Mouse (Mus musculus): ENCODE data around the gene Gm5741. TPM values are rescaled to one million over a fixed set of nuclear protein-coding genes. Genes with fewer than 3 reads are reported as not detected.

Gene Gm5741
- polyA plus RNA-seq, 1 experiment: not detected

DNA sequence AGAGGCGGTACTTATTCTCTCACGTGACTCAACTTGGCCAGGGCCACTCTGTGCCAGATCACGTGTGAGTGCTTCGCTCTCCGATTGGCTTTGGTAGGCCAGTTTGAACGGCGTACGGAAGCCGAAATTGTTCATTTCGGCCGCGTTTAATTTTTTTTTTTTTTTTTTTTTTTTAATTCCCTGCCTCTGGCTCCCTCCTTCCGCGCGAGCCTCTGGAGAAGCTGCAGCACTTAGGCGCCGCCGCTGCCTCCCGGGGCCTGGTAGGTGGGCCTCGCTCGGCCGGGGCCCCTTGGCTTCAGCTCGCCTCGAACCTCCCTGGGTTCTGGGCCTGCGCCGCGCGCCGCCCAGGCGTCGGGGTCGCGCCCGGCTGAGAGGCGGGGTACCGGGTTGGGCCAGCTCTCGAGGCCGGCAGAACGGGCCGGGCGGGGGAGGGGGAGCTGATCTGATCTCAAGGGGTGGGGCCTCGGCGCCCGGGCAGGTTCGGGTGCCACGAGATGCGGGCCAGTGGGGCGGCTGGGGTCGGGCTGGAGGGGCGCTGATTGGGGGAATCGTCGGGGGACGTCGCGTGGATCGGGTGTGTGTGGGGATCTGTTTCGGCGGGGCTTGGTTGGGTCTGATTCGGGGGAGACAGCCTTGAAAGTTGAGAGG lies 30.9 kb downstream of the Gm5741 start, which contains the start of gene Tnpo2:
Gene Tnpo2, plus strand, starts transcription at position 198 of the 648 bp plus-strand sequence.
- Histone ChIP-seq H3K27me3 (ENCODE audit: control insufficient read depth, insufficient read depth, low read length, poor library complexity, severe bottlenecking) (no peaks in the 10 kb centered on the region), H3K4me1 (ENCODE audit: control insufficient read depth, insufficient read depth, low read length) (no peaks in the 10 kb centered on the region), H3K36me3 (ENCODE audit: control insufficient read depth, insufficient read depth, low read length, poor library complexity, severe bottlenecking) (peaks cover 31% of the 10 kb centered on the region), H3K9me3 (replicated peaks; ENCODE audit: control insufficient read depth, insufficient read depth, low read length, poor library complexity, severe bottlenecking) (no peaks in the 10 kb centered on the region), H3K9ac (ENCODE audit: low read depth, poor library complexity, severe bottlenecking) (peak within 1 kb of the TSS; percentile 99), H3K4me3 (ENCODE audit: low read depth, low read length) (peak within 1 kb of the TSS; percentile 98), H3K27ac (ENCODE audit: insufficient read depth, low read length) (peak within 1 kb of the TSS; percentile 95)
- TF ChIP-seq EP300 (IDR thresholded peaks at IDR 0.05; ENCODE audit: insufficient read depth, low read depth, low read length) (0 out of 2 replicates have a peak, but pooled peaks have one; percentile 34), POLR2A (IDR thresholded peaks at IDR 0.05; ENCODE audit: insufficient read depth, low read length) (peak; percentile 41), CTCF (IDR thresholded peaks at IDR 0.05; ENCODE audit: low read depth, low read length) (no peak)

- Histone ChIP-seq H3K4me3 (ENCODE audit: low read depth, low read length) (peak overlapping the region; percentile 98), H3K9me3 (replicated peaks; ENCODE audit: control insufficient read depth, insufficient read depth, low read length, poor library complexity, severe bottlenecking) (no peaks in the 10 kb centered on the region), H3K4me1 (ENCODE audit: control insufficient read depth, insufficient read depth, low read length) (no peaks in the 10 kb centered on the region), H3K27me3 (ENCODE audit: control insufficient read depth, insufficient read depth, low read length, poor library complexity, severe bottlenecking) (no peaks in the 10 kb centered on the region), H3K27ac (ENCODE audit: insufficient read depth, low read length) (peak overlapping the region; percentile 78), H3K9ac (ENCODE audit: low read depth, poor library complexity, severe bottlenecking) (peak overlapping the region; percentile 99), H3K36me3 (ENCODE audit: control insufficient read depth, insufficient read depth, low read length, poor library complexity, severe bottlenecking) (peaks cover 31% of the 10 kb centered on the region)
- TF ChIP-seq POLR2A (IDR thresholded peaks at IDR 0.05; ENCODE audit: insufficient read depth, low read length) (no peak), EP300 (IDR thresholded peaks at IDR 0.05; ENCODE audit: insufficient read depth, low read depth, low read length) (no peak), CTCF (IDR thresholded peaks at IDR 0.05; ENCODE audit: low read depth, low read length) (no peak)
Measured at GRCm38 (mm10) chr8:85036381-85036717, 31.4 kb downstream of the Gm5741 start.

DNA sequence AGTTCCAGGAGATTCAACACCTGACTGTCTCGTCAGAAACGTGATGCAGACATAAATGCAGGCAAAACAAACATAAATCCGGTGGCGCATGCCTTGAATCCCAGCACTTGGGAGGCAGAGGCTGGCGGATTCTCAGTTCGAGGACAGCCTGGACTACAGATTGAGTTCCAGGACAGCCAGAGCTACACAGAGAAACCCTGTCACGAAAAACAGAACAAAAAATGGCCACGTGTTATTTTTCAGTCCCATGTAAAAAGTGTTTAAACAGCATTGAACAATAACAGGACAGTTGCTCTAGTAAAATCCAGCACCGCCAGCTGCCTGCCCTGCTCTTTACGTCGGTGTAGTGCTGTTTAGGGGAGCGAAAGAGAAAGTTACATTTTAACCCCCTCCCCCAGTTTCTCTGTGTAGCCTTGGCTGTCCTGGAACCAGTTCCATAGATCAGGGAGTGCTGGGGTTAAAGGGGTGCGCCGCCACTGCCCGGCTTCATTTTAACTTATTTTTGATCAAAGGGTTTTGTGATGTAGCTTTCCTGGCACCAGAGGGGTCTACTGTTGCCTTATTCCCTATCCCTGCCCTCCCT lies 32.0 kb downstream of the Gm5741 start:
- peaks cover 30% of the 10 kb centered on the region for H3K36me3 ChIP-seq (ENCODE audit: control insufficient read depth, insufficient read depth, low read length, poor library complexity, severe bottlenecking)
- peak overlapping the region; percentile 99 for H3K9ac ChIP-seq (ENCODE audit: low read depth, poor library complexity, severe bottlenecking)
- TF ChIP-seq POLR2A (IDR thresholded peaks at IDR 0.05; ENCODE audit: insufficient read depth, low read length) (no peak), CTCF (IDR thresholded peaks at IDR 0.05; ENCODE audit: low read depth, low read length) (no peak), EP300 (IDR thresholded peaks at IDR 0.05; ENCODE audit: insufficient read depth, low read depth, low read length) (no peak)
- peak overlapping the region; percentile 98 for H3K4me3 ChIP-seq (ENCODE audit: low read depth, low read length)
- H3K4me1 ChIP-seq (ENCODE audit: control insufficient read depth, insufficient read depth, low read length): no peaks in the 10 kb centered on the region
- peak overlapping the region; percentile 78 for H3K27ac ChIP-seq (ENCODE audit: insufficient read depth, low read length)
- H3K27me3 ChIP-seq (ENCODE audit: control insufficient read depth, insufficient read depth, low read length, poor library complexity, severe bottlenecking): no peaks in the 10 kb centered on the region
- H3K9me3 ChIP-seq (replicated peaks; ENCODE audit: control insufficient read depth, insufficient read depth, low read length, poor library complexity, severe bottlenecking): no peaks in the 10 kb centered on the region

GRCm38 (mm10) chr8:85035165-85035727 lies 32.5 kb downstream of the Gm5741 start:
- H3K4me1 ChIP-seq (ENCODE audit: control insufficient read depth, insufficient read depth, low read length): no peaks in the 10 kb centered on the region
- peak overlapping the region; percentile 98 for H3K4me3 ChIP-seq (ENCODE audit: low read depth, low read length)
- peak overlapping the region; percentile 78 for H3K27ac ChIP-seq (ENCODE audit: insufficient read depth, low read length)
- H3K36me3 ChIP-seq (ENCODE audit: control insufficient read depth, insufficient read depth, low read length, poor library complexity, severe bottlenecking): peaks cover 29% of the 10 kb centered on the region
- H3K9ac ChIP-seq (ENCODE audit: low read depth, poor library complexity, severe bottlenecking): peak overlapping the region; percentile 99
- H3K27me3 ChIP-seq (ENCODE audit: control insufficient read depth, insufficient read depth, low read length, poor library complexity, severe bottlenecking): no peaks in the 10 kb centered on the region
- TF ChIP-seq EP300 (IDR thresholded peaks at IDR 0.05; ENCODE audit: insufficient read depth, low read depth, low read length): no peak
- no peak for TF ChIP-seq POLR2A (IDR thresholded peaks at IDR 0.05; ENCODE audit: insufficient read depth, low read length)
- TF ChIP-seq CTCF (IDR thresholded peaks at IDR 0.05; ENCODE audit: low read depth, low read length): no peak
- no peaks in the 10 kb centered on the region for H3K9me3 ChIP-seq (replicated peaks; ENCODE audit: control insufficient read depth, insufficient read depth, low read length, poor library complexity, severe bottlenecking)

DNA sequence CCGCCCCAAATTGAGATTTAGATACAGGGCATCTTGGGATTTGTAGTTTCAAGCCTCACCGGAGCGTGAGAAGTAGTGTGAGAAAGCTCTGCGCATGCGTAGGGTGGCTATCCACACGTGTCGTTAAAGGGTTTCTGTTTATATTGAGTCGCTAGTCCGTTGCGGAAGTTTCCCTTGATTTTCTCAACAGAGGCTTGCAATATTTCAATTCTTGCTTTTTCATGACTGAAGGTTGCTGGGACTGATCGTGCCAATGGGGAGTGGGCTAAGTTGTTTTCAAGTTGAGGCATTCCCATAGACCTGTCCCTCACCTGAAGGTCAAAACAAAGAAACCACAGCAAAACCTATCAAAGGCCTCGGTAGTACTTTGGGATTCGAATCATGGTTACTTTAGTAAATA lies 33.0 kb downstream of the Gm5741 start:
- Histone ChIP-seq H3K4me1 (ENCODE audit: control insufficient read depth, insufficient read depth, low read length) (no peaks in the 10 kb centered on the region), H3K9me3 (replicated peaks; ENCODE audit: control insufficient read depth, insufficient read depth, low read length, poor library complexity, severe bottlenecking) (no peaks in the 10 kb centered on the region), H3K36me3 (ENCODE audit: control insufficient read depth, insufficient read depth, low read length, poor library complexity, severe bottlenecking) (peaks cover 29% of the 10 kb centered on the region), H3K27me3 (ENCODE audit: control insufficient read depth, insufficient read depth, low read length, poor library complexity, severe bottlenecking) (no peaks in the 10 kb centered on the region), H3K4me3 (ENCODE audit: low read depth, low read length) (peak overlapping the region; percentile 85), H3K27ac (ENCODE audit: insufficient read depth, low read length) (peak overlapping the region; percentile 78), H3K9ac (ENCODE audit: low read depth, poor library complexity, severe bottlenecking) (peak overlapping the region; percentile 99)
- TF ChIP-seq EP300 (IDR thresholded peaks at IDR 0.05; ENCODE audit: insufficient read depth, low read depth, low read length): no peak
- no peak for TF ChIP-seq POLR2A (IDR thresholded peaks at IDR 0.05; ENCODE audit: insufficient read depth, low read length)
- TF ChIP-seq CTCF (IDR thresholded peaks at IDR 0.05; ENCODE audit: low read depth, low read length): no peak

GRCm38 (mm10) chr8:85033867-85034266 lies 33.9 kb downstream of the Gm5741 start:
- peak overlapping the region; percentile 84 for H3K27ac ChIP-seq (ENCODE audit: insufficient read depth, low read length)
- H3K36me3 ChIP-seq (ENCODE audit: control insufficient read depth, insufficient read depth, low read length, poor library complexity, severe bottlenecking): peaks cover 37% of the 10 kb centered on the region
- H3K27me3 ChIP-seq (ENCODE audit: control insufficient read depth, insufficient read depth, low read length, poor library complexity, severe bottlenecking): no peaks in the 10 kb centered on the region
- peak overlapping the region; percentile 52; the same call in 1 of the 2 replicates for H3K4me3 ChIP-seq (ENCODE audit: low read depth, low read length)
- H3K9me3 ChIP-seq (replicated peaks; ENCODE audit: control insufficient read depth, insufficient read depth, low read length, poor library complexity, severe bottlenecking): no peaks in the 10 kb centered on the region
- no peak for TF ChIP-seq CTCF (IDR thresholded peaks at IDR 0.05; ENCODE audit: low read depth, low read length)
- H3K9ac ChIP-seq (ENCODE audit: low read depth, poor library complexity, severe bottlenecking): peak overlapping the region; percentile 99
- no peaks in the 10 kb centered on the region for H3K4me1 ChIP-seq (ENCODE audit: control insufficient read depth, insufficient read depth, low read length)
